Mouse (Mus musculus): Measurements from ENCODE around the gene Fto.

DNA sequence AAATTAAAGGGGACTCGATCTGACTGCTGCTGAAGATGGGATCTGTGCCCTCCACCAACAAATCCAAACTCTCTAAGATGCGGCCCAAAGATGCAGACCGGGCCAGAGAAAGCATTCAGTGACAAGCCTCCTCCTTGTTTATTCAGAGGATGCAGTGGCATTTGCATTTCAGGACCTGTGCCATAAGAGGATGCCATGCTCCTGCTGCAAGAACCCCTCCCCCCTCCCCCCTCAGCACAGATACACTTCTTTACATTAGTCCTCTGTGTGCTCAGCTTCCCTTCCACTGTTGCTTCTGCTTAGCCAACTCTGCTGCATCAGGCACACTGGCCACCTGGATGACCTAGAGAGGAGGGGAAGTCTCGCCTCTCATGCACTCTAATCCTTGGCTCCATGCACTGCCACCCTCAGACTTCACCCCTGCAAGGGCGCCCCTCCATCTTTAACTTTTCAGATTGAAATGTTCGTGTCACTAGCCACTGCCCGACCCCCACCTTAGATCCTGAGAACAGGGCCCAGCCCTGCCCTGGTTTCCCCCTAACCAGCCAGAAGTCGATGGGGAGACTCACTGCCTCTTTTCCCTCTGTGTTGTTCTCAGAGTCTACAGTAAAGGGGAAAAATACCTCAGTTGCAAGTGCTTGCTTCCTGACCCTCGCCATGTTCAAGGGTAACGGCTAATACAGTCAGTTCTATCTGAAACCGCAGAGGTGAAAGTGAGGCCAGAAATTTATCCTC, 14.3 kb downstream of the Fto start:
- TF ChIP-seq CTCF (IDR thresholded peaks at IDR 0.05; ENCODE audit: low read depth) (no peak), EP300 (IDR thresholded peaks at IDR 0.05; ENCODE audit: low read depth) (no peak)

All from liver, embryonic 14.5 days (tissue).